Mouse (Mus musculus): ENCODE results near the gene Hacd4. TPM values are rescaled to one million over a fixed set of nuclear protein-coding genes. Genes with fewer than 3 reads are reported as not detected.

Hacd4 gene
- polyA plus RNA-seq, 1 experiment from 2014 or later, result 9.2 TPM

- no peak for ATAC-seq (ENCODE audit: low FRiP score, low TSS enrichment)
- no peaks in the 10 kb centered on the region for H3K27me3 ChIP-seq (ENCODE audit: control insufficient read depth, insufficient read depth, low read length)
- no peak for TF ChIP-seq EP300 (optimal IDR thresholded peaks at IDR 0.05)
- no peaks in the 10 kb centered on the region for H3K4me1 ChIP-seq (replicated peaks; ENCODE audit: control insufficient read depth, insufficient read depth)
- H3K4me2 ChIP-seq (replicated peaks; ENCODE audit: low read depth), result no peak overlapping the region
- no peaks in the 10 kb centered on the region for H3K36me3 ChIP-seq (ENCODE audit: control insufficient read depth, insufficient read depth, low read length)
- H3K4me3 ChIP-seq (ENCODE audit: low read depth, low read length), result no peak overlapping the region
- no peak overlapping the region for H3K9ac ChIP-seq (ENCODE audit: low read length)
- H3K27ac ChIP-seq (replicated peaks), result no peak overlapping the region
- no peaks in the 10 kb centered on the region for H3K9me3 ChIP-seq (ENCODE audit: control insufficient read depth, low read length)
- no peak for DNase-seq (ENCODE audit: low spot score)
- WGBS, result 32% methylated on average over 4 of the region's 4 CpGs
Observed at GRCm38 (mm10) chr4:88476511-88477210, 37.9 kb upstream of the Hacd4 start.

- Histone ChIP-seq H3K9ac (ENCODE audit: low read length) (no peak overlapping the region), H3K27ac (replicated peaks) (no peak overlapping the region), H3K36me3 (ENCODE audit: control insufficient read depth, insufficient read depth, low read length) (no peaks in the 10 kb centered on the region), H3K4me2 (replicated peaks; ENCODE audit: low read depth) (no peak overlapping the region), H3K4me1 (replicated peaks; ENCODE audit: control insufficient read depth, insufficient read depth) (no peaks in the 10 kb centered on the region), H3K4me3 (ENCODE audit: low read depth, low read length) (no peak overlapping the region), H3K27me3 (ENCODE audit: control insufficient read depth, insufficient read depth, low read length) (no peaks in the 10 kb centered on the region), H3K9me3 (ENCODE audit: control insufficient read depth, low read length) (no peaks in the 10 kb centered on the region)
- no peak for ATAC-seq (ENCODE audit: low FRiP score, low TSS enrichment)
- DNase-seq (ENCODE audit: low spot score), result no peak
- TF ChIP-seq EP300 (optimal IDR thresholded peaks at IDR 0.05), result no peak
- TF ChIP-seq CTCF (IDR thresholded peaks at IDR 0.05; ENCODE audit: low read depth), result no peak
- 96% methylated on average over 3 of the region's 3 CpGs for WGBS
Observed at GRCm38 (mm10) chr4:88476084-88476483, 37.4 kb upstream of the Hacd4 start.

GRCm38 (mm10) chr4:88471528-88471927 is 32.8 kb upstream of the Hacd4 start:
- Histone ChIP-seq H3K36me3 (ENCODE audit: control insufficient read depth, insufficient read depth, low read length) (no peaks in the 10 kb centered on the region), H3K4me1 (replicated peaks; ENCODE audit: control insufficient read depth, insufficient read depth) (no peaks in the 10 kb centered on the region), H3K27me3 (ENCODE audit: control insufficient read depth, insufficient read depth, low read length) (no peaks in the 10 kb centered on the region), H3K9me3 (ENCODE audit: control insufficient read depth, low read length) (no peaks in the 10 kb centered on the region), H3K27ac (replicated peaks) (no peak overlapping the region), H3K9ac (ENCODE audit: low read length) (no peak overlapping the region), H3K4me3 (ENCODE audit: low read depth, low read length) (no peak overlapping the region), H3K4me2 (replicated peaks; ENCODE audit: low read depth) (no peak overlapping the region)
- WGBS, result 32% methylated on average over 2 of the region's 2 CpGs
- TF ChIP-seq EP300 (optimal IDR thresholded peaks at IDR 0.05), result no peak
- TF ChIP-seq CTCF (IDR thresholded peaks at IDR 0.05; ENCODE audit: low read depth), result no peak
- DNase-seq (ENCODE audit: low spot score), result no peak
- ATAC-seq (ENCODE audit: low FRiP score, low TSS enrichment), result no peak

GRCm38 (mm10) chr4:88464574-88464973 is 25.8 kb upstream of the Hacd4 start:
- H3K4me1 ChIP-seq (replicated peaks; ENCODE audit: control insufficient read depth, insufficient read depth), result no peaks in the 10 kb centered on the region
- 72% methylated on average over 4 of the region's 4 CpGs for WGBS
- H3K27ac ChIP-seq (replicated peaks), result no peak overlapping the region
- no peak overlapping the region for H3K4me2 ChIP-seq (replicated peaks; ENCODE audit: low read depth)
- no peak overlapping the region for H3K4me3 ChIP-seq (ENCODE audit: low read depth, low read length)
- no peaks in the 10 kb centered on the region for H3K9me3 ChIP-seq (ENCODE audit: control insufficient read depth, low read length)
- no peaks in the 10 kb centered on the region for H3K27me3 ChIP-seq (ENCODE audit: control insufficient read depth, insufficient read depth, low read length)
- DNase-seq (ENCODE audit: low spot score), result no peak
- no peak for TF ChIP-seq EP300 (optimal IDR thresholded peaks at IDR 0.05)
- TF ChIP-seq CTCF (IDR thresholded peaks at IDR 0.05; ENCODE audit: low read depth), result no peak
- H3K9ac ChIP-seq (ENCODE audit: low read length), result no peak overlapping the region
- no peaks in the 10 kb centered on the region for H3K36me3 ChIP-seq (ENCODE audit: control insufficient read depth, insufficient read depth, low read length)
- ATAC-seq (ENCODE audit: low FRiP score, low TSS enrichment), result no peak

GRCm38 (mm10) chr4:88462981-88463646 is 24.4 kb upstream of the Hacd4 start:
- no peaks in the 10 kb centered on the region for H3K9me3 ChIP-seq (ENCODE audit: control insufficient read depth, low read length)

GRCm38 (mm10) chr4:88462501-88462900 is 23.8 kb upstream of the Hacd4 start:
- H3K27me3 ChIP-seq (ENCODE audit: control insufficient read depth, insufficient read depth, low read length), result no peaks in the 10 kb centered on the region
- no peaks in the 10 kb centered on the region for H3K9me3 ChIP-seq (ENCODE audit: control insufficient read depth, low read length)
- no peak overlapping the region for H3K9ac ChIP-seq (ENCODE audit: low read length)
- 82% methylated on average over 1 of the region's 1 CpGs for WGBS
- H3K4me3 ChIP-seq (ENCODE audit: low read depth, low read length), result no peak overlapping the region
- DNase-seq (ENCODE audit: low spot score) (no peak), ATAC-seq (ENCODE audit: low FRiP score, low TSS enrichment) (no peak)
- H3K27ac ChIP-seq (replicated peaks), result no peak overlapping the region
- TF ChIP-seq EP300 (optimal IDR thresholded peaks at IDR 0.05) (no peak), CTCF (IDR thresholded peaks at IDR 0.05; ENCODE audit: low read depth) (no peak)
- H3K36me3 ChIP-seq (ENCODE audit: control insufficient read depth, insufficient read depth, low read length), result no peaks in the 10 kb centered on the region
- H3K4me2 ChIP-seq (replicated peaks; ENCODE audit: low read depth), result no peak overlapping the region
- no peaks in the 10 kb centered on the region for H3K4me1 ChIP-seq (replicated peaks; ENCODE audit: control insufficient read depth, insufficient read depth)

More at GRCm38 (mm10) chr4:88462981-88463646, 24.4 kb upstream of the Hacd4 start:
- ATAC-seq (ENCODE audit: low FRiP score, low TSS enrichment) (no peak), DNase-seq (ENCODE audit: low spot score) (no peak)
- H3K4me1 ChIP-seq (replicated peaks; ENCODE audit: control insufficient read depth, insufficient read depth), result no peaks in the 10 kb centered on the region
- H3K4me3 ChIP-seq (ENCODE audit: low read depth, low read length), result no peak overlapping the region
- H3K9ac ChIP-seq (ENCODE audit: low read length), result no peak overlapping the region
- 66% methylated on average over 8 of the region's 8 CpGs for WGBS
- H3K4me2 ChIP-seq (replicated peaks; ENCODE audit: low read depth), result no peak overlapping the region
- H3K27ac ChIP-seq (replicated peaks), result no peak overlapping the region
- TF ChIP-seq CTCF (IDR thresholded peaks at IDR 0.05; ENCODE audit: low read depth) (no peak), EP300 (optimal IDR thresholded peaks at IDR 0.05) (no peak)
- no peaks in the 10 kb centered on the region for H3K27me3 ChIP-seq (ENCODE audit: control insufficient read depth, insufficient read depth, low read length)
- H3K36me3 ChIP-seq (ENCODE audit: control insufficient read depth, insufficient read depth, low read length), result no peaks in the 10 kb centered on the region

Measured in stomach, postnatal 0 days (tissue).